Mouse (Mus musculus): ENCODE measurements around the gene Dph2. TPM values are rescaled to one million over a fixed set of nuclear protein-coding genes. Genes with fewer than 3 reads are reported as not detected.

The Dph2 gene
- total and polyA plus RNA-seq, 2 experiments from 2014 or later, result 7.2 to 10.2 TPM

DNA sequence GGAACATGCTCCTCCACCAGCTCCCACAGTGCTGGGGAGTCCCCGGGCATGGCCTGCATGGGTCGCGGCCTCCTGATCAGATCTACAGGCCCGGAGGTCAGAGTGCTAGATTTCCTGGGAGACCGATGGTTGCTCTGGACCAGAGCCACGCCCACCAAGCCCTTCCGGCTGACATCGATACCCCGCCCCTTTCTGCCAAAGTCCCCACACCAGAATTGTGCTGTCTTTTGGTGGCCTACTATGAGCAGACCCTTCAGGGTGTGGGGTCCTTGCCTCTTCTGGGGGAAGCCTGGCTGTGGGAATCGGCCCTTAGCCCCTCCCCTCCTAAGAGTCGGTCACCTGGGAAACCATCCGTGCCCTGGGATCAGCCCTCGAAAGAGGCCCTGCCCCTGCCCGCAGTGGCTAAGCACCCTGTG lies 19.4 kb downstream of the Dph2 start, which contains the start of gene Ccdc24:
Ccdc24 (minus strand) TSS at position 87 of the 416 bp plus-strand sequence.
- no peak within 1 kb of the TSS; the same call in 1 of the 2 replicates for H3K9ac ChIP-seq (replicated peaks; ENCODE audit: low read depth, low read length)
- ATAC-seq (ENCODE audit: insufficient read depth, low read depth) (no peak), DNase-seq (ENCODE audit: low spot score) (no peak)
- TF ChIP-seq EP300 (IDR thresholded peaks at IDR 0.05; ENCODE audit: low read depth), result no peak
- TF ChIP-seq CTCF (IDR thresholded peaks at IDR 0.05; ENCODE audit: low read depth), result no peak
- H3K4me1 ChIP-seq (ENCODE audit: control insufficient read depth, insufficient read depth), result peaks cover 4% of the 10 kb centered on the region; the same call in 1 of the 2 replicates
- H3K27me3 ChIP-seq (ENCODE audit: control insufficient read depth, insufficient read depth, low read length), result peaks cover 8% of the 10 kb centered on the region; the same call in 1 of the 2 replicates
- H3K4me2 ChIP-seq (ENCODE audit: low read depth, low read length), result peak within 1 kb of the TSS; percentile 47
- H3K9me3 ChIP-seq (replicated peaks; ENCODE audit: control insufficient read depth, low read length), result no peaks in the 10 kb centered on the region
- H3K4me3 ChIP-seq (ENCODE audit: low read depth, low read length), result peak within 1 kb of the TSS; percentile 8; the same call in 1 of the 2 replicates
- H3K36me3 ChIP-seq (replicated peaks; ENCODE audit: control insufficient read depth, insufficient read depth, low read length), result peaks cover 9% of the 10 kb centered on the region
- WGBS, result 9% methylated on average over 14 of the region's 14 CpGs
- H3K27ac ChIP-seq (ENCODE audit: low read depth), result no peak within 1 kb of the TSS

DNA sequence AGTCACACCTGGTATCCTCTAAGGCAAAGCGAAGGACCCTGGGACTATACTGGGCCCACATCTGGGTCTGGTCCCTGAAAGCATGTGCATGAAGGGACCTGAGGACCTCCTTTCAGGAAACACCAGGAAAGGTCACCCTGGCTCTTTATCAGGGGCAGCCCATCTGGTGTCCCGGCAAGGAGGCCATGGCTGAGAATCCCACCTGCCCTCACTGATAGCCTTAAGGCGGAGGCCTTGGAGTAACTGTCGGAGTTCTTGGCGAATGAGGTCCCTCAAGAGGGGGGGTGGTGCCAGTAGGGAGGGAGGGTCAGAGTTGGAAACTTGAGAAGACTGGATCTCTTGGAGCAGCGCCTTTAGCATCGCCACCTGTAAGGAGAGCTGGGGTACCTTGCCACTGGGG lies 20.0 kb downstream of the Dph2 start:
- no peak for DNase-seq (ENCODE audit: low spot score)
- no peak overlapping the region for H3K4me2 ChIP-seq (ENCODE audit: low read depth, low read length)
- peaks cover 4% of the 10 kb centered on the region; the same call in 1 of the 2 replicates for H3K4me1 ChIP-seq (ENCODE audit: control insufficient read depth, insufficient read depth)
- H3K9ac ChIP-seq (replicated peaks; ENCODE audit: low read depth, low read length), result no peak overlapping the region
- H3K4me3 ChIP-seq (ENCODE audit: low read depth, low read length), result no peak overlapping the region
- peaks cover 8% of the 10 kb centered on the region; the same call in 1 of the 2 replicates for H3K27me3 ChIP-seq (ENCODE audit: control insufficient read depth, insufficient read depth, low read length)
- H3K36me3 ChIP-seq (replicated peaks; ENCODE audit: control insufficient read depth, insufficient read depth, low read length), result peaks cover 4% of the 10 kb centered on the region
- 50% methylated on average over 7 of the region's 7 CpGs for WGBS
- no peaks in the 10 kb centered on the region for H3K9me3 ChIP-seq (replicated peaks; ENCODE audit: control insufficient read depth, low read length)
- no peak overlapping the region for H3K27ac ChIP-seq (ENCODE audit: low read depth)
- no peak for TF ChIP-seq CTCF (IDR thresholded peaks at IDR 0.05; ENCODE audit: low read depth)
- TF ChIP-seq EP300 (IDR thresholded peaks at IDR 0.05; ENCODE audit: low read depth), result no peak
- no peak for ATAC-seq (ENCODE audit: insufficient read depth, low read depth)

DNA sequence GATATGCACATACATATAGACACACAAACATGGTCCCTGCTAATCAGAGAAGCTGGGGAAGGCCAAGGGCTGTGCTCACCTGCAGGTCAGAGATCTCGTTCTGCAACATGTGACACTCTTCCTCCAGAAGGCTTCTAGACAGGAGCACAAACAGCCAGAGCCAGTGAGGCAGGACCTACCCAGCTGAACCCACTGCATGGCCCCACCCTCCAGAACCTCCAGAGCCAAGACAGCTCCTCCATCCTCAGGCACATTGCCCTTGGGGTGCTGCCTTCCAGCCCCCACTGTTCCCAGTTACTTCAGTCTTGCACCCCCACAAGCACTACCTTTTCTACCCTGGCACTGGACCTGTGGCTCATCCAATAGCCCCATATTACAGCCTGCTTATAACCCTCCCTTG lies 21.4 kb downstream of the Dph2 start:
- H3K36me3 ChIP-seq (replicated peaks; ENCODE audit: control insufficient read depth, insufficient read depth, low read length), result no peaks in the 10 kb centered on the region
- H3K4me1 ChIP-seq (ENCODE audit: control insufficient read depth, insufficient read depth), result peaks cover 4% of the 10 kb centered on the region; the same call in 1 of the 2 replicates
- WGBS, result 48% methylated on average over 1 of the region's 1 CpGs
- H3K27me3 ChIP-seq (ENCODE audit: control insufficient read depth, insufficient read depth, low read length), result peaks cover 8% of the 10 kb centered on the region; the same call in 1 of the 2 replicates
- no peaks in the 10 kb centered on the region for H3K9me3 ChIP-seq (replicated peaks; ENCODE audit: control insufficient read depth, low read length)
- H3K27ac ChIP-seq (ENCODE audit: low read depth), result no peak overlapping the region
- H3K4me3 ChIP-seq (ENCODE audit: low read depth, low read length), result no peak overlapping the region
- H3K4me2 ChIP-seq (ENCODE audit: low read depth, low read length), result no peak overlapping the region
- TF ChIP-seq CTCF (IDR thresholded peaks at IDR 0.05; ENCODE audit: low read depth) (no peak), EP300 (IDR thresholded peaks at IDR 0.05; ENCODE audit: low read depth) (no peak)
- DNase-seq (ENCODE audit: low spot score), result no peak
- no peak overlapping the region for H3K9ac ChIP-seq (replicated peaks; ENCODE audit: low read depth, low read length)
- ATAC-seq (ENCODE audit: insufficient read depth, low read depth), result no peak

DNA sequence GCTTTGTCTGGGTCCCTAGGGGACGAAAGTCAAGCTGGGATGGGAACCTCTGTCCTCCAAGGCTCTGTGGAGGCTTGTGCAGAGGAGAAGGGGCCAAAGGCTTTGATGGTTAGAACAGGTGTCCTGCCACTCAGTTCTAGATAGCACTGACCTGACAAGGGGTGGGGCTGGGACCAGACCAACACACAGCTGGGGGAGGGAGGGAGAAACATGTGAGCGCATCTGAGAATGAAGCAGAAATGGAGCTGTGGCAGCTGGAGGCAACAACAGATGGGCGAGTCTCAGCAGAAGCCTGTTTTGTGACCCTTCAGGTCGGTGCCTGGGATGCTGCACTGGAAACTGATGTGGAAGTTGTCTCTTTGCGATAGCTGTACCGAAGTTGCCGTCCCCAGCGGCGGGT lies 22.5 kb downstream of the Dph2 start:
- no peak overlapping the region for H3K9ac ChIP-seq (replicated peaks; ENCODE audit: low read depth, low read length)
- DNase-seq (ENCODE audit: low spot score), result no peak
- H3K9me3 ChIP-seq (replicated peaks; ENCODE audit: control insufficient read depth, low read length), result no peaks in the 10 kb centered on the region
- no peak overlapping the region for H3K4me3 ChIP-seq (ENCODE audit: low read depth, low read length)
- H3K36me3 ChIP-seq (replicated peaks; ENCODE audit: control insufficient read depth, insufficient read depth, low read length), result no peaks in the 10 kb centered on the region
- WGBS, result 66% methylated on average over 9 of the region's 9 CpGs
- H3K27ac ChIP-seq (ENCODE audit: low read depth), result no peak overlapping the region
- peaks cover 8% of the 10 kb centered on the region; the same call in 1 of the 2 replicates for H3K27me3 ChIP-seq (ENCODE audit: control insufficient read depth, insufficient read depth, low read length)
- H3K4me2 ChIP-seq (ENCODE audit: low read depth, low read length), result no peak overlapping the region
- H3K4me1 ChIP-seq (ENCODE audit: control insufficient read depth, insufficient read depth), result peaks cover 4% of the 10 kb centered on the region; the same call in 1 of the 2 replicates
- no peak for TF ChIP-seq EP300 (IDR thresholded peaks at IDR 0.05; ENCODE audit: low read depth)
- no peak for TF ChIP-seq CTCF (IDR thresholded peaks at IDR 0.05; ENCODE audit: low read depth)
- ATAC-seq (ENCODE audit: insufficient read depth, low read depth), result no peak

DNA sequence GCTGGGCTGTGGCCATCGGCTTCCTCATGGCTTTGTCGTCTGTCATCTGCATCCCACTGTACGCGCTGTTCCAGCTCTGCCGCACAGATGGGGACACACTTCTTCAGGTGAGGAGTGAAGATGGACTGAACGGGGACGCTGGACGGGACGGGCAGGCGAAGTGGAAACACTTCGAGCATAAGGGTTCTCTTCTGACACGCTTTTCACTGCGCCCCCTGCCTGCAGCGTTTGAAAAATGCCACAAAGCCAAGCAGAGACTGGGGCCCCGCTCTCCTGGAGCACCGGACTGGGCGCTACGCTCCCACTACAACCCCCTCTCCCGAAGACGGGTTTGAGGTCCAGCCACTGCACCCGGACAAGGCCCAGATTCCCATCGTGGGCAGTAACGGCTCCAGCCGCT lies 24.0 kb downstream of the Dph2 start:
- Histone ChIP-seq H3K4me1 (ENCODE audit: control insufficient read depth, insufficient read depth) (peaks cover 4% of the 10 kb centered on the region; the same call in 1 of the 2 replicates), H3K27me3 (ENCODE audit: control insufficient read depth, insufficient read depth, low read length) (peaks cover 8% of the 10 kb centered on the region; the same call in 1 of the 2 replicates), H3K4me2 (ENCODE audit: low read depth, low read length) (no peak overlapping the region), H3K4me3 (ENCODE audit: low read depth, low read length) (no peak overlapping the region), H3K36me3 (replicated peaks; ENCODE audit: control insufficient read depth, insufficient read depth, low read length) (no peaks in the 10 kb centered on the region), H3K9me3 (replicated peaks; ENCODE audit: control insufficient read depth, low read length) (no peaks in the 10 kb centered on the region), H3K27ac (ENCODE audit: low read depth) (no peak overlapping the region), H3K9ac (replicated peaks; ENCODE audit: low read depth, low read length) (no peak overlapping the region)
- TF ChIP-seq EP300 (IDR thresholded peaks at IDR 0.05; ENCODE audit: low read depth) (no peak), CTCF (IDR thresholded peaks at IDR 0.05; ENCODE audit: low read depth) (peak; percentile 77)
- peak; percentile 34 for DNase-seq (ENCODE audit: low spot score)
- 17% methylated on average over 24 of the region's 24 CpGs for WGBS
- ATAC-seq (ENCODE audit: insufficient read depth, low read depth), result no peak

DNA sequence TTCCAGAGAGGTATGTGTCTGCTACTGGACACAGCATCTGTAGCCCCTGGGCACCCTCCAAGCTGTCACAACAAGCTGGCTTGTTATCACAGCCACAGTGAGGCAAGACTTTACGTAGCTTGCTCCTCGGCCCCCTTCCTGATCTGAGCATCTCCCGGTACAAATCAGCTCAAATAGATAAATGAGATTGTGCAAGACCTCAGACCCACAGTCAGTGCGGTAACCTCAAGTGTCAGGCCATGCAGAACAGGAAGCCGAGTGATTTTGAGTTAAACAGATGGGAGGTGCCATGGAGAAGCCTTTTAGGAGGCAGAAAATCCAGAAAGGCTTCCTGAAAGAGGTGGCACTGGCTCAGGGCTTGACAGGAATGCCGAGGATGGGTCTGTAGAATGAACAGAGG lies 24.8 kb downstream of the Dph2 start:
- DNase-seq (ENCODE audit: low spot score), result no peak
- Histone ChIP-seq H3K4me1 (ENCODE audit: control insufficient read depth, insufficient read depth) (no peaks in the 10 kb centered on the region), H3K4me3 (ENCODE audit: low read depth, low read length) (no peak overlapping the region), H3K4me2 (ENCODE audit: low read depth, low read length) (no peak overlapping the region), H3K9ac (replicated peaks; ENCODE audit: low read depth, low read length) (no peak overlapping the region), H3K27ac (ENCODE audit: low read depth) (no peak overlapping the region), H3K27me3 (ENCODE audit: control insufficient read depth, insufficient read depth, low read length) (peaks cover 8% of the 10 kb centered on the region; the same call in 1 of the 2 replicates), H3K36me3 (replicated peaks; ENCODE audit: control insufficient read depth, insufficient read depth, low read length) (no peaks in the 10 kb centered on the region), H3K9me3 (replicated peaks; ENCODE audit: control insufficient read depth, low read length) (no peaks in the 10 kb centered on the region)
- ATAC-seq (ENCODE audit: insufficient read depth, low read depth), result no peak
- 72% methylated on average over 6 of the region's 6 CpGs for WGBS
- no peak for TF ChIP-seq EP300 (IDR thresholded peaks at IDR 0.05; ENCODE audit: low read depth)
- TF ChIP-seq CTCF (IDR thresholded peaks at IDR 0.05; ENCODE audit: low read depth), result no peak
